Mouse (Mus musculus): ENCODE measurements around the gene Plekhg6.

Plekhg6 gene

GRCm38 (mm10) chr6:125353655-125354054 lies 26.9 kb downstream of the Plekhg6 start:
- DNase-seq (ENCODE audit: low spot score in 2 of 2) = no peak

GRCm38 (mm10) chr6:125353221-125353620 lies 27.4 kb downstream of the Plekhg6 start:
- DNase-seq (ENCODE audit: low spot score in 2 of 2) = no peak

- no peak for DNase-seq (ENCODE audit: low spot score in 2 of 2)
Observed at GRCm38 (mm10) chr6:125352811-125353210, 27.8 kb downstream of the Plekhg6 start.

- DNase-seq (ENCODE audit: low spot score in 2 of 2) = no peak
Observed at GRCm38 (mm10) chr6:125352046-125352384, 28.6 kb downstream of the Plekhg6 start.

- DNase-seq (ENCODE audit: low spot score in 2 of 2) = no peak
Observed at GRCm38 (mm10) chr6:125351368-125352045, 29.1 kb downstream of the Plekhg6 start.

GRCm38 (mm10) chr6:125350995-125351324 lies 29.6 kb downstream of the Plekhg6 start:
- DNase-seq (ENCODE audit: low spot score in 2 of 2) = no peak

GRCm38 (mm10) chr6:125350231-125350994 lies 30.2 kb downstream of the Plekhg6 start:
- no peak for DNase-seq (ENCODE audit: low spot score in 2 of 2)

GRCm38 (mm10) chr6:125349575-125350230 lies 30.9 kb downstream of the Plekhg6 start:
- no peak for DNase-seq (ENCODE audit: low spot score in 2 of 2)

- DNase-seq (ENCODE audit: low spot score in 2 of 2) = no peak
Observed at GRCm38 (mm10) chr6:125348721-125349574, 31.6 kb downstream of the Plekhg6 start, which contains the start of gene Tnfrsf1a. Gene Tnfrsf1a (plus strand): TSS chr6:125349362.

- DNase-seq (ENCODE audit: low spot score in 2 of 2) = no peak
Observed at GRCm38 (mm10) chr6:125346029-125346428, 34.6 kb downstream of the Plekhg6 start.

- DNase-seq (ENCODE audit: low spot score in 2 of 2) = no peak
Observed at GRCm38 (mm10) chr6:125345625-125346024, 35.0 kb downstream of the Plekhg6 start.

GRCm38 (mm10) chr6:125344866-125345265 lies 35.7 kb downstream of the Plekhg6 start:
- no peak for DNase-seq (ENCODE audit: low spot score in 2 of 2)

GRCm38 (mm10) chr6:125344084-125344483 lies 36.5 kb downstream of the Plekhg6 start:
- no peak for DNase-seq (ENCODE audit: low spot score in 2 of 2)

- DNase-seq (ENCODE audit: low spot score in 2 of 2) = no peak
Observed at GRCm38 (mm10) chr6:125342198-125342597, 38.4 kb downstream of the Plekhg6 start.

GRCm38 (mm10) chr6:125340244-125340643 lies 40.3 kb downstream of the Plekhg6 start:
- DNase-seq (ENCODE audit: low spot score in 2 of 2) = no peak

- no peak for DNase-seq (ENCODE audit: low spot score in 2 of 2)
Observed at GRCm38 (mm10) chr6:125338791-125339660, 41.6 kb downstream of the Plekhg6 start.

- DNase-seq (ENCODE audit: low spot score in 2 of 2) = no peak
Observed at GRCm38 (mm10) chr6:125334356-125334755, 46.2 kb downstream of the Plekhg6 start.

GRCm38 (mm10) chr6:125333112-125333899 lies 47.3 kb downstream of the Plekhg6 start:
- no peak for DNase-seq (ENCODE audit: low spot score in 2 of 2)

- DNase-seq (ENCODE audit: low spot score in 2 of 2) = peak; percentile 62 to 71
Observed at GRCm38 (mm10) chr6:125330626-125331326, 49.8 kb downstream of the Plekhg6 start.

Measured in frontal cortex, postnatal 10 days (tissue).